Mouse (Mus musculus): ENCODE data around the gene Olfr460. TPM values are rescaled to one million over a fixed set of nuclear protein-coding genes. Genes with fewer than 3 reads are reported as not detected.
A peak's percentile ranks its signal among the peaks of the same experiment; 100 is the strongest.
"Not testable (repeated sequence)": the region's sequence is repeated elsewhere in the genome, so short reads cannot be mapped to it uniquely, and the experiment has no call there.

Olfr460 gene
- polyA plus RNA-seq, 1 experiment, result not detected

DNA sequence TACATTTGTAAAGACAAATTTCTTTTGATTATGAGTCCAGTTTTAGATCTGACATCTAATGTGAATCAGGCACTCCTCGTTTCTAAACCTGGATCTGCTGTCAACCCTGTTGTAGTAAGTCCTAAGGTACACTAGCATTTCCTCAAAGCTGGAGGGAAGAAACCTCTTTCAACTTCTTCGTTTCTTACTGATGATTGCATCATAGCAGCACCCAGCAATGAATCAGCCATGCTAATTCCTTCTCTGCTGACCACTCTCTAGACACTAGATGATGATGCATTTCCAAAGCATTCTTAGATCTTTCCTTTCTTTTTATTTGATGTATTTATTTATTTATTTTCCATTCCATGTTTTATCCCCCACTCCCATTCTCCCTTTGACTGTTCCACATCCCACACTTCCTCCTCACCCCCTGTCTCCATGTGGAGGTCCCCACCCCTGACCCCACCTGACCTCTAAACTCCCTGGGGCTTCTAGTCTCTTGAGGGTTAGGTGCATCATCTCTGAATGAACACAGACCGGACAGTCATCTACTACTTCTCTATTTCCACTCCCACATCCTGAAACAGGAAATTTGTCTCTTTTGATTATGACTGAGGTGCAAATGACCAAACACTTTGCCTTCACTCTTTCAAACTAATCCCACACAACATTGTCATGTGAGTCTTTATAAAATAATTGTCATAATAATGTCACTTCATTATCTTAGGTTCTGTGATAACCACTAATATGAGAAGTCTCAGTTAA lies 25.7 kb downstream of the Olfr460 start:
- H3K4me3 ChIP-seq (ENCODE audit: control insufficient read depth, low read depth, low read length), result no peak overlapping the region
- H3K27me3 ChIP-seq (ENCODE audit: control insufficient read depth, insufficient read depth, low read length), result no peaks in the 10 kb centered on the region
- no peaks in the 10 kb centered on the region for H3K4me1 ChIP-seq (ENCODE audit: control insufficient read depth, insufficient read depth, low read length)
- TF ChIP-seq POLR2A (IDR thresholded peaks at IDR 0.05; ENCODE audit: control insufficient read depth, low read depth, low read length) (no peak), CTCF (IDR thresholded peaks at IDR 0.05; ENCODE audit: control insufficient read depth, insufficient read depth, insufficient replicate concordance, low read depth, low read length) (no peak)
- no peaks in the 10 kb centered on the region for H3K36me3 ChIP-seq (ENCODE audit: control insufficient read depth, insufficient read depth, low read length)
- H3K27ac ChIP-seq (ENCODE audit: control insufficient read depth, insufficient read depth, low read depth, low read length), result no peak overlapping the region

DNA sequence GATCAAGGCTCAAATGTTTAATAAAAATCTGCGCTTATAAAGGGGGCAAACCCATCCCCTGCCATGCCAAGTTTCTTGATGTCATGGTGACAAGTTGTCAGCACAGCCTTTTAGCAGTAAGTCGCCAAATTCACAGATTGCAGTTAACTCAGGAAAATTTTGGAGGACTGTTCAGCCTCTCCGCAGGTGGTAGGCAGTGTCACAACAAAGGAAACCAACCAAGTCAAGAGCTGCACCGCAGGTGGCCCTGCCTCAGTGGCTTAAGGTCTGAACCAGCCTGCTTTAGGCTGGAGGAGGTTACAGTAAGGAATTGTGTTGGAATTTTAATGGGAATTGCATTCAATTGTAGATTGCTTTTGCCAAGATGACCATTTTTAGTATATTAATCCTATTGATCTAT lies 29.3 kb downstream of the Olfr460 start:
- not testable (repeated sequence) for H3K4me3 ChIP-seq (ENCODE audit: control insufficient read depth, low read depth, low read length); H3K4me1 ChIP-seq (ENCODE audit: control insufficient read depth, insufficient read depth, low read length); H3K27ac ChIP-seq (ENCODE audit: control insufficient read depth, insufficient read depth, low read depth, low read length); H3K36me3 ChIP-seq (ENCODE audit: control insufficient read depth, insufficient read depth, low read length); H3K27me3 ChIP-seq (ENCODE audit: control insufficient read depth, insufficient read depth, low read length)

DNA sequence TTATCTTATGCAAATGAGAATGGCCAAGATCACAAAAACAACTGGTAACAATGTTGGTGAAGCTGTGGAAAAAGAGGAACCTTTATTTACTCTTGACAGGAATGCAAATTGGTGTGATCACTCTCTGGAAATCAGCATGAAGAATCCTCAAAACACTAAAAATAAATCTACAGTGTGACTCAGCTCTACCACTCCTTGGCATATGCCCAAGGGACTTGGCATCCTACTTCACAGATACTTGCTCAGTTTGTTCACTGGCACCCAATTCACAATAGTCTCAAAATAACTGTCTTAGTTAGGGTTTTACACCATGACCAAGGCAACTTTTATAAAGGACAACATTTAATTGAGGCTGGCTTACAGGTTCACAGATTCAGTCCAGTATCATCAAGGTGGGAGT lies 38.1 kb downstream of the Olfr460 start:
- Histone ChIP-seq H3K4me3 (ENCODE audit: control insufficient read depth, low read depth, low read length) (no peak overlapping the region), H3K36me3 (ENCODE audit: control insufficient read depth, insufficient read depth, low read length) (no peaks in the 10 kb centered on the region), H3K27ac (ENCODE audit: control insufficient read depth, insufficient read depth, low read depth, low read length) (no peak overlapping the region), H3K4me1 (ENCODE audit: control insufficient read depth, insufficient read depth, low read length) (no peaks in the 10 kb centered on the region), H3K27me3 (ENCODE audit: control insufficient read depth, insufficient read depth, low read length) (no peaks in the 10 kb centered on the region)
- TF ChIP-seq POLR2A (IDR thresholded peaks at IDR 0.05; ENCODE audit: control insufficient read depth, low read depth, low read length) (no peak), CTCF (IDR thresholded peaks at IDR 0.05; ENCODE audit: control insufficient read depth, insufficient read depth, insufficient replicate concordance, low read depth, low read length) (no peak)

DNA sequence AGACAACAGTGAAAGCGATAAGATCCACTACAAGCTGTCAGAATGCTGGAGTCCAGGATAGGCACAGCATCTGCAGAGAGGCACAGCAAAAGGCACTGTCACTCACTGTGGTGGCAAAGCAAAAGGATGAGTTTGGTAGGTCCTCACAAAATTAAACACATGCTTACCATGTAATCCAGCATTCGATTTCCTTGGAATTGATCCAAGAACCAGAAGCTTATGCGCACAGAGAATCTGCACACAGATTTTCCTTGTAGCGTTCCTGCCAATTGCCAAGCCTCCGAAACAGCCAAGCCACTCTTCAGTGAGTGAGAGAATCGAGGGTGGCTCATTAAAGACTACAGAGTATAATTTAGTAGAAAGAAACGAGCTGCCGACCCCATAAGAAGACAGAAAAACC lies 41.0 kb downstream of the Olfr460 start:
- H3K4me3 ChIP-seq (ENCODE audit: control insufficient read depth, low read depth, low read length), result no peak overlapping the region
- no peak for TF ChIP-seq CTCF (IDR thresholded peaks at IDR 0.05; ENCODE audit: control insufficient read depth, insufficient read depth, insufficient replicate concordance, low read depth, low read length)
- no peak for TF ChIP-seq POLR2A (IDR thresholded peaks at IDR 0.05; ENCODE audit: control insufficient read depth, low read depth, low read length)
- no peaks in the 10 kb centered on the region for H3K4me1 ChIP-seq (ENCODE audit: control insufficient read depth, insufficient read depth, low read length)
- H3K27me3 ChIP-seq (ENCODE audit: control insufficient read depth, insufficient read depth, low read length), result no peaks in the 10 kb centered on the region
- H3K27ac ChIP-seq (ENCODE audit: control insufficient read depth, insufficient read depth, low read depth, low read length), result no peak overlapping the region
- H3K36me3 ChIP-seq (ENCODE audit: control insufficient read depth, insufficient read depth, low read length), result no peaks in the 10 kb centered on the region

DNA sequence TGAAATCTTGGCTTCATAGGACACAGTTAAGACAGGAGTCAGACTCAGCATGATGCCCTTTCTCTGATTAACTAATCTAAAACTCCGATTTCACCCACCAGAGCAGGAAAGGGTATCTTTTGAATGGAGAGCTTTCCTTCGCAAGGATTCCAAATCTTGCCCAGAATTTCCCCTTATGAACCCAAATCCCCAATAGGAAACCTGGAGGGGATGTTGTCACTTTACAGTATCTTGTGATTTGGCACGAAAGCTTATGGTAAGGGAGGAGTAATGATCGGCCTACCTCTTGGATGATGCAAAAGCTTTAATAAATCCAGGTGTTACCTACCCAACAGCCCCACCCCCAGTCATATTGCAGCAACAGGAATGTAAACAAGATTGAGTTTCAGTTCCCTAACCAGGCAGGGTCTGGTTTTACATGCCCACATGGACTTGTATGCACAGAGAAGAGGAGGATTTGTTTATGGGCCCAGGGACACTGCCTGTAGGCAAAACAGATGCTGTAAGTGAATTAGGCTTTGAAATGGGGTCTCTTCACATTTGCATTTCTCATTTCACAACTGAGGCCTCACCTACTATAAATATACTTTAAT lies 44.1 kb downstream of the Olfr460 start, which contains the start of gene Tas2r138:
Tas2r138 (minus strand) TSS at position 51 of the 593 bp plus-strand sequence.
- TF ChIP-seq CTCF (IDR thresholded peaks at IDR 0.05; ENCODE audit: control insufficient read depth, insufficient read depth, insufficient replicate concordance, low read depth, low read length) (no peak), POLR2A (IDR thresholded peaks at IDR 0.05; ENCODE audit: control insufficient read depth, low read depth, low read length) (no peak)
- H3K27ac ChIP-seq (ENCODE audit: control insufficient read depth, insufficient read depth, low read depth, low read length), result no peak within 1 kb of the TSS
- no peaks in the 10 kb centered on the region for H3K4me1 ChIP-seq (ENCODE audit: control insufficient read depth, insufficient read depth, low read length)
- no peak within 1 kb of the TSS for H3K4me3 ChIP-seq (ENCODE audit: control insufficient read depth, low read depth, low read length)
- no peaks in the 10 kb centered on the region for H3K36me3 ChIP-seq (ENCODE audit: control insufficient read depth, insufficient read depth, low read length)
- no peaks in the 10 kb centered on the region for H3K27me3 ChIP-seq (ENCODE audit: control insufficient read depth, insufficient read depth, low read length)

DNA sequence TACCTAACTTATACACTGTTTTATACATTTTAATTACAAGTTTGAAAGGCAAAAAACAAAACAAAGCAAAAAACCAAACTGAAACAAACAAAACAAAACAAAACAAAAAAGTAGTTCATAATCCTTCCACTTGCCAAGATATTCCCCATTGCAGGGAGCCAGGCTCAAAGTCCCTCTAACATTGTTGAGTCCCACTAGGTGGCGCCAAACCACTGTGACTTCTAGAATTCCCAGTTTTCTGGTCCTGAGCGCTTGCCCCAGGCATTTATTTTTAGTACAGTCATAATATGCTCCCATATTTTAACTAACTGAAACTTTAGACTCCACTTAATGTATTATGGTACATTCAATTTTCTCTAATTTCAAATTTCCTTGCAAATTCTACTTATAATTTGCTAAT lies 48.7 kb downstream of the Olfr460 start:
- no peak overlapping the region for H3K4me3 ChIP-seq (ENCODE audit: control insufficient read depth, low read depth, low read length)
- H3K27ac ChIP-seq (ENCODE audit: control insufficient read depth, insufficient read depth, low read depth, low read length), result no peak overlapping the region
- no peak for TF ChIP-seq POLR2A (IDR thresholded peaks at IDR 0.05; ENCODE audit: control insufficient read depth, low read depth, low read length)
- TF ChIP-seq CTCF (IDR thresholded peaks at IDR 0.05; ENCODE audit: control insufficient read depth, insufficient read depth, insufficient replicate concordance, low read depth, low read length), result peak; percentile 22; the same call in 1 of the 2 replicates
- no peaks in the 10 kb centered on the region for H3K4me1 ChIP-seq (ENCODE audit: control insufficient read depth, insufficient read depth, low read length)
- H3K27me3 ChIP-seq (ENCODE audit: control insufficient read depth, insufficient read depth, low read length), result no peaks in the 10 kb centered on the region
- no peaks in the 10 kb centered on the region for H3K36me3 ChIP-seq (ENCODE audit: control insufficient read depth, insufficient read depth, low read length)

Other genes starting within 250 kb of the Olfr460 start
- gene Agk, start 244.3 kb upstream of the Olfr460 start, polyA plus RNA-seq (2012; rRNA removed), result 9.3 and 10.3 TPM in 2 replicates
- gene E330009J07Rik, start 133.4 kb upstream of the Olfr460 start, polyA plus RNA-seq (2012; rRNA removed), result 1.4 and 3.2 TPM in 2 replicates
- gene Wee2, start 130.4 kb upstream of the Olfr460 start, polyA plus RNA-seq (2012; rRNA removed), result 0.16 TPM in 1 of 2 replicates, not detected in the other
- gene Ssbp1, start 98.1 kb upstream of the Olfr460 start, polyA plus RNA-seq (2012; rRNA removed), result 5.0 and 7.4 TPM in 2 replicates
- 0.12 TPM in 1 of 2 replicates, not detected in the other for gene Tas2r137, start 78.3 kb upstream of the Olfr460 start, polyA plus RNA-seq (2012; rRNA removed)
- 0.10 TPM in 1 of 2 replicates, not detected in the other for gene Tas2r108, start 76.0 kb upstream of the Olfr460 start, polyA plus RNA-seq (2012; rRNA removed)
- gene Prss37, start 50.0 kb upstream of the Olfr460 start, polyA plus RNA-seq (2012; rRNA removed), result 233 and 273 TPM in 2 replicates
- not detected in 2 replicates for gene Olfr461, start 14.4 kb upstream of the Olfr460 start, polyA plus RNA-seq (2012; rRNA removed)
- gene Clec5a, start 16.3 kb downstream of the Olfr460 start, polyA plus RNA-seq (2012; rRNA removed), result 0.24 TPM in 1 of 2 replicates, not detected in the other
- not detected in 2 replicates for gene Tas2r138, start 43.8 kb downstream of the Olfr460 start, polyA plus RNA-seq (2012; rRNA removed)
- 2.2 and 2.3 TPM in 2 replicates for gene Mgam, start 59.3 kb downstream of the Olfr460 start, polyA plus RNA-seq (2012; rRNA removed)